Mouse (Mus musculus) limb, embryonic 13.5 days (tissue): ENCODE data around the gene Stat3. TPM values are rescaled to one million over a fixed set of nuclear protein-coding genes. Genes with fewer than 3 reads are reported as not detected.
A peak's percentile ranks its signal among the peaks of the same experiment; 100 is the strongest.

Experiments
- ATAC-seq: fragments of 200-750 bp; cut with Nextera tagmentation; 2 replicates; pipeline ENCODE4 v1.8.0; 2017; ENCODE audit warnings: low read depth, moderate number of reproducible peaks, moderate TSS enrichment; ENCODE audit not compliant: low FRiP score
- H3K27ac ChIP-seq: fragments of 300-500 bp; sonication (generic); 2 replicates; pipeline ENCODE4 v1.5.1; 2015; ENCODE audit warnings: inconsistent platforms, mild to moderate bottlenecking, moderate library complexity
- H3K27me3 ChIP-seq: fragments of 300-500 bp; sonication (generic); 2 replicates; pipeline ENCODE4 v1.6.1; 2015; ENCODE audit warnings: mild to moderate bottlenecking, inconsistent platforms
- H3K36me3 ChIP-seq: fragments of 300-500 bp; sonication (generic); 2 replicates; pipeline ENCODE4 v1.6.1; 2015; ENCODE audit warnings: inconsistent platforms, mild to moderate bottlenecking, moderate library complexity
- H3K4me1 ChIP-seq: fragments of 300-500 bp; sonication (generic); 2 replicates; pipeline ENCODE4 v1.6.1; 2015; ENCODE audit warnings: inconsistent platforms
- H3K4me2 ChIP-seq: fragments of 300-500 bp; sonication (generic); replicated peaks from 2 replicates; pipeline ENCODE4 v1.6.1; 2015; ENCODE audit warnings: inconsistent platforms, mild to moderate bottlenecking, moderate library complexity
- H3K4me3 ChIP-seq: fragments of 300-500 bp; sonication (generic); 2 replicates; pipeline ENCODE4 v1.5.1; 2015; ENCODE audit warnings: moderate library complexity, mild to moderate bottlenecking, inconsistent platforms
- H3K9ac ChIP-seq: fragments of 300-500 bp; sonication (generic); 2 replicates; pipeline ENCODE4 v1.6.1; 2015; ENCODE audit warnings: mild to moderate bottlenecking, inconsistent platforms
- H3K9me3 ChIP-seq: fragments of 300-500 bp; sonication (generic); 2 replicates; pipeline ENCODE4 v1.6.1; 2016; ENCODE audit warnings: inconsistent platforms
- WGBS: fragments of 180-500 bp; shearing (Covaris S2); methylation state at CpG from one replicate; pipeline ENCODE4 v1.1.7; 2015; 5-methylcytosine and 5-hydroxymethylcytosine counted together
- polyA plus RNA-seq: library from polyadenylated mRNA; unstranded; fragments of >200 nt; fragmentation: Nextera tagmentation; extraction: Ambion mirVana; gene quantifications from 2 replicates; pipeline ENCODE4 v1.2.1, GENCODE M21; 2015

Stat3 gene
- polyA plus RNA-seq, 1 experiment from 2014 or later: 50.3 TPM

DNA sequence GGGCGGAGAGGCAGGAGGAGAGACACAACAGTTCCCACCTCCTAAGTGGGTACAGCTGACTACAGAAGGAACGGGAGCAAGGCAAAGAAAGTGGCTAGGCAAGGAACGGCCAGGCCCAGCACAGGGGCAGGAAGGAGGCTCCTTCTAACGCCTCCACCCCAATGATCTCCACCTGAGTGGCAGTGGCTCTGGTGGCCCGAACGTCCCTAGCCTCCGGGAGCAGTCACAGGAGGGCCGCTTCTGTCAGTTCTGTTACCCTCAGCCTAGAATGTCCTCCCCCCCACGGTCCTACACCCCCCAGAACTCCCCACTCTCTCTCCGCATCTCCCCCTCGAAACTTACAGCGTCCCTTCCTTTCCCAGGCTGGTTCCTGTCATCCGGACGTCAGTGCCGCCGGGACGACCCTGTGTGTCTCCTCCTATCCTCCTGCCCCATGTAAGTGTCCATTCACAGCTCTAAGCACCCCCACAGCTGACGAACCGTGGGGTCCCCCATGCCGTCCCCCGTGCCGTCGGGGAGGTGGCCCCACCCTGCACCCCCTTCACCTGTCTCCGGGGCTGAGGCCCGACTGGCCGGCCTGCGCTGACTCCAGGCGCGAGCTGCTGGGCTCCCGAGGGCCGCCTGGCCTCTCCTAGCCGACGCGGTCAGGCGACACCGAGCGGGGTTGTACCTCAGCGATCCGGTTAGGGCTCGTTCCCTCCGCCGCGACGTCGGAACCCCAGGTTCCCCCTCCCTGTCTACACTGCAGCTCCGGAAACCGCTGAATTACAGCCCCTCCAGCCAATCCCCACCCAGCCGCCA lies 429 bp downstream of the Stat3 start:
- no peak; the same call in 1 of the 2 replicates for ATAC-seq
- H3K4me3 ChIP-seq: peak overlapping the region; percentile 94
- peak overlapping the region; percentile 81 for H3K4me2 ChIP-seq

DNA sequence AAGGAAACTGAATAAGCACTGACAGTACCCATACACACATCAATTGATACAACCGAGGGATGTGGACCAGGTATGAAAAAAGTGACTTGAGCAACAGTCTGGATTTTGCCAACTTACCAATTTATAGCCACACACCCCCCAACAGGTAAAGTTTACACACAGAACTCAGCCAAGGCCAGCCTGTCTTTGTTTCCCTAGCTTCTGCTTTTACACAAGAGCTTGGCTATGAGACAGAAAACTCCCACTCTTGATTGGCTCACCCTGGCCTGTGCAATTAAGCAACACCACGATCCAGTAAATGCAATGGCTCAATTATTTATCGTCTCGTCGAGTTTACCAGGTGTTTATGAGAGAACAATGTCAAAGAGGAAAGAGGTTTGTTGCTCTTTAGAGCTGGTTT lies 1.2 kb downstream of the Stat3 start:
- peak overlapping the region; percentile 94 for H3K4me3 ChIP-seq
- H3K9me3 ChIP-seq: no peaks in the 10 kb centered on the region
- H3K9ac ChIP-seq: peak overlapping the region; percentile 19; the same call in 1 of the 2 replicates
- H3K27me3 ChIP-seq: no peaks in the 10 kb centered on the region
- peak overlapping the region; percentile 81 for H3K4me2 ChIP-seq
- peaks cover 30% of the 10 kb centered on the region for H3K4me1 ChIP-seq
- 10% methylated on average over 5 of the region's 5 CpGs for WGBS
- no peaks in the 10 kb centered on the region for H3K36me3 ChIP-seq
- ATAC-seq: no peak
- peak overlapping the region; percentile 15; the same call in 1 of the 2 replicates for H3K27ac ChIP-seq

More for the DNA sequence above, 429 bp downstream of the Stat3 start:
- Histone ChIP-seq H3K36me3 (no peaks in the 10 kb centered on the region), H3K9ac (peak overlapping the region; percentile 89), H3K27ac (peak overlapping the region; percentile 86), H3K27me3 (no peaks in the 10 kb centered on the region), H3K4me1 (peaks cover 30% of the 10 kb centered on the region), H3K9me3 (no peaks in the 10 kb centered on the region)
- WGBS: under 1% methylated on average over 48 of the region's 48 CpGs

DNA sequence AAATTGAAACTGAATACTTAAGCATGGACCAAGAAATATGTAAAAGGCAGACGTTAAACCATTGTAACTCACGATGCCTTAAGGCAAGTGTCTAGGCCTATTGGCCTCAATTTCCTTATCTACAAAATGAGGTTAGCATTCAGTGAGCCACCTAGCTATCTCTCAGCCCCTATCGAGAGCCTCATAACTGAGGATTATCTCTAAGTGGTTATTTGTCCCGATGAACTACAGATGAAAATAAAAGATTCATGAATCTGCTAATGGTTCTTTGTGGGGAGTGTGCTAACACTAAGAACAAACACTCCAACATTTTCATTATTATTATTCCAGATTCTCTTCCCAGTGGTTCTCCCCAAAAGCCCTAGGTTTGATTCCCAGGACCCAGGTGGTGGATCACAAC lies 2.0 kb downstream of the Stat3 start:
- no peak overlapping the region for H3K4me3 ChIP-seq
- peaks cover 30% of the 10 kb centered on the region for H3K4me1 ChIP-seq
- no peaks in the 10 kb centered on the region for H3K9me3 ChIP-seq
- no peaks in the 10 kb centered on the region for H3K27me3 ChIP-seq
- H3K9ac ChIP-seq: no peak overlapping the region
- WGBS: 69% methylated on average over 4 of the region's 4 CpGs
- H3K4me2 ChIP-seq: peak overlapping the region; percentile 81
- no peak for ATAC-seq
- H3K36me3 ChIP-seq: 0 out of 2 replicates have a peak, but pooled peaks cover 4% of the 10 kb centered on the region
- no peak overlapping the region for H3K27ac ChIP-seq

DNA sequence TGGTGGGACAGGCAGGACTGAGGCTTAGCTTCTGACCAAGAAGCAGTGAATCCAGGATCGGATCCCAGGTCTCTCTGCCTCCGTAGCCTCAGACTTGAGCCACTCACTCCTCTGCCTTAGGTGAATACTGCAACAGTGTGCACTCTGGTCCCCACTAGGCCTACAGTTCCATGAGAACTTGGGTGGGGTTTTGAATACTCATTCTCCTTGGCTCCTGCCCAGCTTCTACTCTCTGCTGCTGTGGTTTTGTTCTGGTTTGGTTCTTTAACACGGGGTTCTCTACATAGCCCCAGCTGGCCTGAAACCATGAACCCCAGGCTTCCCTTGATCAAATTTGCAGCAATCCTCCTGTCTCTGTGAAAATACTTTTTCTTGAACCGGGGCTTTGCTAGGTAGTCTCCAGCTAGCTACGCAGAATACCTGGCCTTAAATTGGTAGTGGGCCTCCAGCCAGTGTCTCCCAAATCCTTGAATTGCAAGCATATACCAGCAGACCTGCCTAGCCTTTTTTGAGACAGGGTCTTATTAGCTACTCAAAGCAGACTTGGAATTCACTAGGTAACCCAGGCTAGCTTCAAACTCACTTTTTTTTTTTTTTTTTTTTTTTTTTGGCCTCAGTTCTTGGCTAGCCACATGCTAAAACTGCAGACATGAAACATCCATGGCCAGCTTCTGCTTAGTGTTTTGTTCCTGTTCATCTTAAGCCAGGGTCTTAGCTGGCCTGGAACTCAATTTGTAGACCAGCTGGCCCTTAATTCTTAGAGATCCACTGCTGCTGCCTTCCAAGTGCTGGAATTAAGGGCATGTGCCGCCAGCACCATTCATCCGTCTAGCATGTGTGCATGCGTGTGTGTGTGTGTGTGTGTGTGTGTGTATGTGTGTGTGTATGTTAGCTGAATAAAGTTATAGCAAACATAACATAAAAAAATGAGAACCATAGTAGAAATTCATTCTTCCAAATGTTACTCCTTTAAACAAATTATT lies 3.7 kb downstream of the Stat3 start:
- Histone ChIP-seq H3K9ac (no peak overlapping the region), H3K36me3 (0 out of 2 replicates have a peak, but pooled peaks cover 4% of the 10 kb centered on the region), H3K27me3 (no peaks in the 10 kb centered on the region), H3K4me3 (no peak overlapping the region), H3K9me3 (no peaks in the 10 kb centered on the region), H3K4me1 (peaks cover 44% of the 10 kb centered on the region), H3K27ac (0 out of 2 replicates have a peak overlapping the region, but pooled peaks have one; percentile 16), H3K4me2 (no peak overlapping the region)
- no peak for ATAC-seq
- 79% methylated on average over 8 of the region's 8 CpGs for WGBS

DNA sequence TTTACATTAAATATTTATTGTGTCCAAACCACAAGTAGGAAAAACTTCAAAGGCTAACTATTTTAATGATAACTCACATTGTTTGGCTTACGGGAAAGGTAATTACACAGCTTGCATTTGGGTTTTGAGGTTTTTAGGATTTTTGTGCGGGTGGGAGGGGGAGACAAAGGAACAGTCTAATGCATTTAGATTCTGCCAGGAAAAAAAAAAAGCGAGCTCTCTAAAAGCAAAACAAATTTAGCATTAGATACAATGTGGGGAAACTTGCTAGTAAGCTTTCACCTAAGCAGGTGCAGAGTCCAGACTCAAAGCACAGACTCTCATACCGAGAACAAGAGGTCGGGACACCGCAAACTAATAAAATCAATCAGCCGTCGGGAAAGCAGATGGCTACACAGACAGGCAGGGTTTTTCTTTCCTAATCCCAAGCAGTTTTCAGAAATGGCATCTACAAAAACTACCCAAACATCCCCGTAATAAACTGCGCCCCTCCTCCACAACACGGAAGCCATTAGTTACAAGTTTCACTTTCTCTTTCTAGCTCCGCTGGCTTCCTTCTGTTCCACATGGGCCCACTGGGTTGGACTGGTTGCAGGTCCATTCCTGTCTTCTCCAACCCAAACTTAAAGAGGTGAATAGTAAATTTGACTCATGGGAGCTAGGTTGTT lies 8.0 kb downstream of the Stat3 start:
- H3K36me3 ChIP-seq: 0 out of 2 replicates have a peak, but pooled peaks cover 4% of the 10 kb centered on the region
- peaks cover 19% of the 10 kb centered on the region; the same call in 1 of the 2 replicates for H3K4me1 ChIP-seq
- ATAC-seq: no peak
- no peaks in the 10 kb centered on the region for H3K27me3 ChIP-seq
- H3K27ac ChIP-seq: no peak overlapping the region
- H3K9ac ChIP-seq: no peak overlapping the region; the same call in 1 of the 2 replicates
- WGBS: 38% methylated on average over 12 of the region's 12 CpGs
- H3K4me2 ChIP-seq: peak overlapping the region; percentile 54
- no peaks in the 10 kb centered on the region for H3K9me3 ChIP-seq
- H3K4me3 ChIP-seq: peak overlapping the region; percentile 32

DNA sequence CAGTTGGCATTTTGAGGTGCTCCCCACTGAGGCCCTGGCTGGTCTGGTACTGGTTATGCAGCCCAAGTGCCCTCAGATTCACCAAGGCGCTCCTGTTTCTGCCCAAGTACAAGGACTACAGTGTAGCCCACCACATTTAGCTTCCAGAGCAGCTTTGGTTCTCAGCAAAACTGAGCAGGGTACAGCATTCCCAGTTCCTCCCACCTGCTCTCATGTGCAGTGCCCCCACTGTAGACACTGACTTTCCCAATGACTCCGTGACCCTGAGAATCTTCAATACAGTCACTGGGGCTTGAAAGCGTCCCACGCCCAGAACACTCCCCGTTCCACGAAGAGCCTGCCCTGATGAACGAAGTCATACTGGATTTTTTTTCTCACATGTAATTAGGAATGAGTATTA lies 8.7 kb downstream of the Stat3 start:
- Histone ChIP-seq H3K27me3 (no peaks in the 10 kb centered on the region), H3K9ac (no peak overlapping the region), H3K9me3 (no peaks in the 10 kb centered on the region), H3K27ac (no peak overlapping the region), H3K4me2 (no peak overlapping the region), H3K36me3 (0 out of 2 replicates have a peak, but pooled peaks cover 4% of the 10 kb centered on the region), H3K4me3 (no peak overlapping the region), H3K4me1 (peaks cover 17% of the 10 kb centered on the region; the same call in 1 of the 2 replicates)
- no peak for ATAC-seq
- WGBS: 77% methylated on average over 7 of the region's 7 CpGs

DNA sequence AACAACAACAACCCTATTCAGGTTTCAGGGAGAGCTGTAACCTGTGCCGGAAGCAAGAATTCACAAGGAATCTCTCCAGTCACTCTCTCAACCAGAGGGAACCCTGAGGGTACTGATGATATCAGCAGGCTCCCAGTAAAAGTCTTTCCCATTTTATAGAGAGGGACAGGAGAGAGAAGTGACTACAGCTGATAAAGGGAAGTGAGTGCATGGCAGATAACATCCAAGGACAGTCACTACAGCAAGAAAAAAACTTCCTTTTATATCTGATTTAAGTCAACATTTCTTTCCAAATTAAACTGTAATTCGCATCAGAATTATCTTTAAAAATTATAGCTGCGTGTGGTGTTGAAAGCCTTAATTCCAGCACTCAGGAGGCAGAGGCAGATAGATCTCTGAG lies 12.0 kb downstream of the Stat3 start:
- peaks cover 17% of the 10 kb centered on the region; the same call in 1 of the 2 replicates for H3K4me1 ChIP-seq
- no peaks in the 10 kb centered on the region; the same call in 1 of the 2 replicates for H3K36me3 ChIP-seq
- 79% methylated on average over 3 of the region's 3 CpGs for WGBS
- H3K4me2 ChIP-seq: no peak overlapping the region
- H3K9ac ChIP-seq: no peak overlapping the region
- no peaks in the 10 kb centered on the region for H3K9me3 ChIP-seq
- no peaks in the 10 kb centered on the region for H3K27me3 ChIP-seq
- H3K27ac ChIP-seq: no peak overlapping the region
- H3K4me3 ChIP-seq: no peak overlapping the region
- ATAC-seq: no peak

DNA sequence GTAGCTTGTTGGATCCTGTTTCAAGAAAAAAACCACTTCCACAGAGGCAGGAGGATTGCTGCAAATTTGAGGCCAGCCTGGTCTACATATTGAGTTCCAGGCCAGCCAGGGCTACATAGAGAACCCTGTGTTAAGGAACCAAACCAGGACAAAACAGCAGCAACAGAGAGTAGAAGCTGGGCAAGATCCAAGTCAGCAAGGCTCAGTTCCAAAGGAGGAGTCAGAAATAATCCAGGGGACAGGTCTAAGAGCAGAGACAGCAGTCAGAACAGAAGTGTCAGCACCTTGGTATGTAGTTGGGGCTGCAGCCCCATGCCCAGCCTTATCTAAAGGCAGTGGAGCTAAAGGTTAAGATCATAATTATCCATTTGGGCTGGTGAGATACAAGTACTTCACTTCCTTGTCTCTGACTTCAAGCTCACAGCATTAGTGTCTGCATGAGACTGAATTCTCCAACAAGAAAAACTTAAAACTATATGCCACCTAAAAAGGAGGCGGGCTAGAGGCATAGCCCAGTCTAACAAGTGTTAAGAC lies 14.9 kb downstream of the Stat3 start:
- H3K36me3 ChIP-seq: no peaks in the 10 kb centered on the region; the same call in 1 of the 2 replicates
- no peaks in the 10 kb centered on the region for H3K27me3 ChIP-seq
- H3K9ac ChIP-seq: no peak overlapping the region
- no peaks in the 10 kb centered on the region for H3K9me3 ChIP-seq
- WGBS: 91% methylated on average over 1 of the region's 1 CpGs
- H3K4me3 ChIP-seq: no peak overlapping the region
- H3K4me2 ChIP-seq: no peak overlapping the region
- no peak for ATAC-seq
- H3K4me1 ChIP-seq: no peaks in the 10 kb centered on the region
- no peak overlapping the region for H3K27ac ChIP-seq

DNA sequence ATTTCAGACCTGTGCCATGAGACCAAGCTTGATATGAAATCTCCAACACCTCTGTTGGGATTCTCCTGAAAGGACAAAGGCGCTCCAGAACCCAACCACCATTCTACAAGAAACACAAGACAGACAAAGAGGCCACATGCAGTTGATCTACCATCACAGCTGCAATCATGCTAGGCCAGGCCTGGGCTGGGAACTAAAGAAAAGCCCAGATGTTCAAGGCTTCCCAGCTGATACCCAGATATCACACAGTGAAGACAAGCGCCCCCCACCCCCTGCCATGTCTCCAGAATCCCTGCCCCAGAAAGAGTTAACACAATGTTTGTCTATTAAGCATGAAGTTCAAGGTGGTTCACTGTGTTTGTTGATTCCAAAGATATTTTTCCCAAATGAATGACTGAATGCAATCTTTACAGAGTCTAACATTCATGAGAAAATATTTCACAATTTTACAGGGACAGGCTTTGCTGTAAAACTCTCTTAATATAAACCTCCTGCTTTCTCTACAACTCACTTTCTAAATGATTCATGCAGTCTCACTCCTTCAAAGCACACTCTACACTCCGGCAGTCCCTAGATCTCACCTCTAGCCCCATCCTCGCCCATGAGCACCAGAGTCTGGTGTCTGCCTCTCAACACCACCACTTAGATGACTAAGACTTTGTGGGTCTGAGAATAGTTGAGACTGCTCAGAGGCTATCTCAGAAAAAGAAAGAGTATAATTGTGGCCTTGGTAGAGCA lies 18.3 kb downstream of the Stat3 start:
- H3K27ac ChIP-seq: no peak overlapping the region
- WGBS: 89% methylated on average over 4 of the region's 4 CpGs
- H3K9ac ChIP-seq: no peak overlapping the region
- no peak overlapping the region for H3K4me2 ChIP-seq
- no peaks in the 10 kb centered on the region for H3K27me3 ChIP-seq
- ATAC-seq: no peak
- no peak overlapping the region for H3K4me3 ChIP-seq
- H3K9me3 ChIP-seq: no peaks in the 10 kb centered on the region
- no peaks in the 10 kb centered on the region for H3K4me1 ChIP-seq
- peaks cover 12% of the 10 kb centered on the region for H3K36me3 ChIP-seq

DNA sequence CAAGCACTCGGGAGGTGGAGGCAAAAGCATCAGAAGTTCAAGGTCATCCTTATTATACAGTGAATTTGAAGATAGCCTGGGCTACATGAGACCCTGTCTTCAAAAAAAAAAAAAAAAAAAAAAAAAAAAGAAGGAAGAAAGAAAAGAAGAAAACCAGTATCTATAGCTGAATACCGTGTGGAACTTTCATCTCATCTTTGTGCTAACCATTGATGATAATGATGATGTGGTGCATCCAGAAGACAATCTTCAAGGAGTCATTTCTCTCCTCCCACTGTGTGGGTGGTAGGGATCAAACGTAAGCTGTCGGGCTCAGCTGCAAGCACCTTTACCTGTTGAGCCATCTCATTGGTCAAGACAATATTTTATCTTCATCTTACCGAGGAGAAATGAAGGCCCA lies 21.3 kb downstream of the Stat3 start:
- H3K4me1 ChIP-seq: no peaks in the 10 kb centered on the region
- H3K27ac ChIP-seq: no peak overlapping the region
- no peak overlapping the region for H3K4me3 ChIP-seq
- H3K9ac ChIP-seq: no peak overlapping the region
- no peaks in the 10 kb centered on the region for H3K27me3 ChIP-seq
- peaks cover 12% of the 10 kb centered on the region; the same call in 1 of the 2 replicates for H3K36me3 ChIP-seq
- no peak overlapping the region for H3K4me2 ChIP-seq
- WGBS: 93% methylated on average over 5 of the region's 5 CpGs
- peaks cover 8% of the 10 kb centered on the region; the same call in 1 of the 2 replicates for H3K9me3 ChIP-seq
- ATAC-seq: no peak
